Mouse (Mus musculus) heart, adult 2 months (tissue): ENCODE results near the gene Sfxn4. TPM values are rescaled to one million over a fixed set of nuclear protein-coding genes. Genes with fewer than 3 reads are reported as not detected.

Experiments
- DNase-seq, 2 experiments: peaks; one replicate each; pipeline ENCODE4 v3.0.0; 2021
- H3K27ac ChIP-seq: fragments of 200-600 bp; 2 replicates; pipeline ENCODE4 v1.8.1; 2022
- H3K27me3 ChIP-seq: fragments of 200-500 bp; 2 replicates; pipeline ENCODE4 v1.6.1; 2012; ENCODE audit warnings: mild to moderate bottlenecking, low read length, inconsistent platforms, mixed read lengths; ENCODE audit not compliant: control insufficient read depth, insufficient read depth
- H3K36me3 ChIP-seq: fragments of 200-500 bp; 2 replicates; pipeline ENCODE4 v1.6.1; 2012; ENCODE audit warnings: low read length, inconsistent platforms; ENCODE audit not compliant: control insufficient read depth, insufficient read depth
- H3K4me1 ChIP-seq: fragments of 200-500 bp; 2 replicates; pipeline ENCODE4 v1.6.1; 2011; ENCODE audit warnings: low read length; ENCODE audit not compliant: control insufficient read depth, insufficient read depth
- H3K4me3 ChIP-seq: fragments of 200-600 bp; 2 replicates; pipeline ENCODE4 v1.8.1; 2022
- H3K79me2 ChIP-seq: fragments of 200-500 bp; replicated peaks from 2 replicates; pipeline ENCODE4 v1.6.1; 2012; ENCODE audit warnings: mild to moderate bottlenecking, inconsistent platforms, low read length, moderate library complexity, mixed read lengths; ENCODE audit not compliant: control insufficient read depth, insufficient read depth
- H3K9ac ChIP-seq: fragments of 200-500 bp; 2 replicates; pipeline ENCODE4 v1.6.1; 2012; ENCODE audit warnings: low read depth, mild to moderate bottlenecking, control low read depth, inconsistent platforms, low read length, mixed read lengths
- CTCF ChIP-seq: fragments of 200-600 bp; IDR thresholded peaks from 2 replicates; pipeline ENCODE4 v1.8.1; 2022; ENCODE audit warnings: antibody characterized with exemption, mild to moderate bottlenecking, moderate library complexity
- EP300 ChIP-seq: fragments of 200-500 bp; IDR thresholded peaks from 2 replicates; pipeline ENCODE4 v1.6.1; 2011; ENCODE audit warnings: low read depth, low read length, control low read depth; ENCODE audit not compliant: insufficient read depth
- POLR2A ChIP-seq: fragments of 200-500 bp; IDR thresholded peaks from 2 replicates; pipeline ENCODE4 v1.6.1; 2011; ENCODE audit warnings: mild to moderate bottlenecking, low read depth, low read length, control low read depth; ENCODE audit not compliant: insufficient read depth
- WGBS: fragments of 180-500 bp; shearing (Covaris S2); methylation state at CpG from one replicate; pipeline ENCODE4 v1.1.7; 2018; 5-methylcytosine and 5-hydroxymethylcytosine counted together
- intact Hi-C: fragments of 180-260 bp; cut with DNase I; formaldehyde crosslinking; loops from one replicate; pipeline ENCODE4 v1.15.1; 2025
- polyA plus RNA-seq: library from polyadenylated mRNA; depleted of rRNA; stranded (reverse); fragments of >200 nt; gene quantifications from 2 replicates; pipeline ENCODE4 v1.2.3, GENCODE M21; 2012
- total RNA-seq, 2 experiments: library from RNA; stranded (reverse); gene quantifications; 2 replicates each; pipeline ENCODE4 v1.2.3; 2021

The Sfxn4 gene
- total and polyA plus RNA-seq, 3 experiments: 2.1 to 8.7 (median 6.9) TPM

DNA sequence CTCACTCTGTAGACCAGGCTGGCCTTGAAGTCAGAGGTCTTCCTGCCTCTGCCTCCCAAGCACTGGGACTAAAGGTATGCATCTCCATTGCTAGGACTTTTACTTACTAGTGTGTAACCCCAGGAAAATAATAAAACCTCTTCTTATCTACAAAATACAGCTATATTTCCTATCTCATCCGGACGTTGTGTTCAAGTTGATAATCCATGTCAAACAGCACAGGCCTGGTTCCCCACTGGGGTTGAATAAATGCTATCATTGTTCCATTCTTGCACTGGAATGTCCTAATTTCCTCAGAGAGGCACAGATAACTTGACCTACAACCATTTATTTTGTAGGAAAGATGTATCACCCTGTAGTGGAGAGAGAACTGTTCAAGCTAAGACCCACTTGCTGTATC is 26.4 kb upstream of the Sfxn4 start:
- intact Hi-C loops: loop anchor here (5.0 kb wide), 1 partner anchor 255 kb away; the partner anchor contains the start of gene Zfp950
- peak overlapping the region; percentile 93 for H3K27ac ChIP-seq

DNA sequence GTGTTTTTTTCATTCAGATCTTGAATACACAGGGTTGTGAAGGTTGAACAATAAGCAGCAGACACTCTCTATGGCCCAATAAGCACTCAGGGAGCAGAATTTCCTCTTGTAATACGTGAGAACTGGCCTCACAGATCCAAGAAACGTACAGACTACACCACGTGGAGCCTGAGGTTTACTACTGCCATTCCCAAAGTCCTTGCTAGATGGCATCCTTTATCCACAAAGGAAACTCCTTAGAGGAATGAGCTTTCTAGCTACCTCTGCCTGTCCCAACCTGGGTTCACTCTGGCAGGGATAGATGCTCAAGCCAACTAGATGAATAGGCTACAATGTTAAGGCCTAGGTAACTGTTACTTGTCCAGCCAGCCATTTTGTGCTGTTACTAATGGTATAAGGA is 21.9 kb upstream of the Sfxn4 start:
- DNase-seq: no peak
- Histone ChIP-seq H3K4me3 (no peak overlapping the region), H3K36me3 (peaks cover 4% of the 10 kb centered on the region), H3K27ac (no peak overlapping the region), H3K79me2 (no peaks in the 10 kb centered on the region), H3K9ac (no peak overlapping the region), H3K4me1 (no peaks in the 10 kb centered on the region), H3K27me3 (no peaks in the 10 kb centered on the region)
- intact Hi-C loops: loop anchor here (1.0 kb wide), 1 partner anchor 202 kb away; no protein-coding TSS in a partner anchor
- WGBS: 4% methylated on average over 3 of the region's 3 CpGs
- no peak for TF ChIP-seq POLR2A
- peak; percentile 92 for TF ChIP-seq CTCF

More for the DNA sequence above, 26.4 kb upstream of the Sfxn4 start:
- H3K27me3 ChIP-seq: no peaks in the 10 kb centered on the region
- peaks cover 1% of the 10 kb centered on the region; the same call in 1 of the 2 replicates for H3K79me2 ChIP-seq
- no peak for DNase-seq
- TF ChIP-seq CTCF (no peak), POLR2A (no peak), EP300 (no peak)
- peaks cover 18% of the 10 kb centered on the region for H3K36me3 ChIP-seq
- no peak overlapping the region for H3K4me3 ChIP-seq
- H3K9ac ChIP-seq: no peak overlapping the region
- WGBS: 38% methylated on average over 2 of the region's 2 CpGs
- peaks cover 3% of the 10 kb centered on the region for H3K4me1 ChIP-seq

DNA sequence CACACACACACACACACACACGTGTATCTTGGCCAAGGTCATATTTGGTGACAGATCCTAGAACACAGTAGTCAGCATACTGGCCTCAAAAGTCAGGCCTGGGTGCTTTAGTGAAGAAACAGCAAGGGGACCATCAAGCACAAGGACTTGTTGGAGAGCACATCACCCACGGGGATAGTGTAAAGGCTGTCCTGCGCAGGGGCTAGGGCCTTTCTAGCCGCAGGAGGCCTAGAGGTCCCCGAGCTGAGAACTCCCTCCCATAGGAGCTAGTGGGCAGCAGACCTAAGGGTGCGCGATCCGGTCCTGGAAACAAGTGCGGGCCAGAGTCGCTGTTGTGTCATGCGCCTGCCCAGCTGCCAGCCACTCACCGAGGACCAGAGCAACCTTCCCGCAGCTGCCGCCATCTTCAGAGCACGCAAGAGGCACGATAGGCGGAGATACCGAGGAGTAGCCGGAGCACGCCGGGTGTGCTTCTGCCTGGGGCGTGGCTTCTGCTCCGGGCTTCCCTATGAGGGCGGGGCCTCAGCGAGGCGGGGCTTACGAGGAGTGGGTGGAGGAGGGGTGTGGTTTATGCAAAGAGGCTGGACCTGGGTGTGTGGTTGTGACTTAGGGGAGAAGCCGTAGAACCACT is 12.9 kb upstream of the Sfxn4 start, which contains the start of gene Prdx3:
Gene Prdx3, minus strand, starts transcription at position 493 of the 631 bp plus-strand sequence.
- 0 out of 2 replicates have a peak, but pooled peaks have one; percentile 64 for TF ChIP-seq EP300
- peak; percentile 93 for TF ChIP-seq POLR2A
- TF ChIP-seq CTCF: peak; percentile 44
- Histone ChIP-seq H3K27ac (peak within 1 kb of the TSS; percentile 91), H3K9ac (peak within 1 kb of the TSS; percentile 90), H3K79me2 (no peaks in the 10 kb centered on the region), H3K4me3 (peak within 1 kb of the TSS; percentile 73), H3K36me3 (peaks cover 14% of the 10 kb centered on the region), H3K4me1 (no peaks in the 10 kb centered on the region; the same call in none of the 2 replicates), H3K27me3 (no peaks in the 10 kb centered on the region)
- intact Hi-C loops: loop anchor here (5.0 kb wide), 1 partner anchor 263 kb away; no protein-coding TSS in a partner anchor
- under 1% methylated on average over 28 of the region's 28 CpGs for WGBS
- peak; percentile 98 for DNase-seq

DNA sequence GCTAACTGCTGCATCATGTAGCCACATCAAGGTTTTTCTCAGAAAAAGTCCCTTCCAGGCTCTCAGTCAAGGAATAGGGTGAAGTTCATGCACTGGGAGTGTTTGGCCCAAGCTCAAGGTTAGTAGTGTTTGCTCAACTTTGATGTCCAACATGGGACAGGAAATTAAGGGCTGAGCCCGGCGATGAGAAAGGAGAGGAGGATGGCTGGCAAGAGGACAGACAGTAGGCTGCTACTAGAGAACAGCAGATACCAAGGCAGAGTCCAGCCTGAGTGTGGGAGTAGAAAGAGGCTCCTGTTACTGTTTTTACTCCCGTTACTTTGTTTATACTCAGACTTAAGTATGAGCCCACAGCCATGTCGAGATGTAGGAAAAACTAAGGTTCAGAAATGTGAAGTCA is 12.2 kb upstream of the Sfxn4 start:
- Histone ChIP-seq H3K36me3 (peaks cover 15% of the 10 kb centered on the region), H3K4me1 (no peaks in the 10 kb centered on the region; the same call in none of the 2 replicates), H3K27me3 (no peaks in the 10 kb centered on the region), H3K4me3 (peak overlapping the region; percentile 33; the same call in 1 of the 2 replicates), H3K27ac (peak overlapping the region; percentile 39; the same call in 1 of the 2 replicates), H3K9ac (no peak overlapping the region; the same call in 1 of the 2 replicates), H3K79me2 (no peaks in the 10 kb centered on the region)
- WGBS: 9% methylated on average over 4 of the region's 4 CpGs
- TF ChIP-seq POLR2A: no peak
- TF ChIP-seq EP300: no peak
- peak in 1 of 2 experiments; percentile 14 for DNase-seq
- intact Hi-C loops: loop anchor here (5.0 kb wide), 1 partner anchor 264 kb away; no protein-coding TSS in a partner anchor

DNA sequence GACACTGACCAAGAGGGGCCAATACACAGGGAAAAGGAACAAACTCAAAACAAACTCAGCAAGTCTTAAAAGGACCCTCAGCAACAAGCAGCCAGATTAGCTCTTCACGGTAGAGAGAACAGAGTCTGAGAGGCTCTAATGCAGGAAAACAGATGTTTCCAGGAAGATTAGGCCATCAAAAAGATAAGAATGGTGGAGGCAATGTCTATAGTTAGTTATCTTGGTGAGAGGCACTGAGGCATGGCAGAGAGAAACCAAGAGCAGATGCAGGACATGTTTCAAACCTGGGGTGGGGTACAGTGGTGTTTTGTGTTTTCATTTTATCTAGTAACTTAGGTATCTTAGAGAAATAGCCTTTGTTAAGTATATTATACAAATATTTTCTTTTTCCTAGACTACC is 11.0 kb upstream of the Sfxn4 start:
- H3K9ac ChIP-seq: no peak overlapping the region
- no peak for DNase-seq
- H3K4me1 ChIP-seq: no peaks in the 10 kb centered on the region; the same call in none of the 2 replicates
- H3K27ac ChIP-seq: no peak overlapping the region
- intact Hi-C loops: loop anchor here (5.0 kb wide), 1 partner anchor 265 kb away; no protein-coding TSS in a partner anchor
- H3K79me2 ChIP-seq: no peaks in the 10 kb centered on the region
- 11% methylated on average over 1 of the region's 1 CpGs for WGBS
- no peak overlapping the region for H3K4me3 ChIP-seq
- peaks cover 15% of the 10 kb centered on the region for H3K36me3 ChIP-seq
- TF ChIP-seq POLR2A (no peak), CTCF (no peak), EP300 (no peak)
- no peaks in the 10 kb centered on the region for H3K27me3 ChIP-seq

DNA sequence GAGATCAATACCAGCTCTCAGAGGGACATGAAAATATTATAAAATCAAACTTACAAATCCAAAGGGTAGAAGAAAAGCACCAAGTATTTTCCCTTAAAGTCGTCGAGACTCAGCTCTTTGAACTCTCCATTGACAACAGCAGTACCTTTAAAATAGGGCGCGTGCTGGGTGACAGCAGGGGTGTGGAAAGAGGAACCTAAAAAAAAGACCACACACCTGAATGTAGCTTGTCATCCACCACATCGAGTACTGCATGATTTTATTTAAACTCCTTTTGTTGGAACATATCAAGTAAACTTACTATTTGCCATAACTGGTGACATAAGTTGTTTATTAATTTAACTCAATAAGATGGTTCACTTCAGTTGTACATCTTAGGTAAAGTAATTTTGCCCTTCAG is 10.1 kb upstream of the Sfxn4 start:
- Histone ChIP-seq H3K36me3 (peaks cover 15% of the 10 kb centered on the region), H3K27ac (no peak overlapping the region)
- WGBS: 90% methylated on average over 5 of the region's 5 CpGs

More for the DNA sequence above, 10.1 kb upstream of the Sfxn4 start:
- no peak for TF ChIP-seq CTCF
- no peak for TF ChIP-seq EP300
- no peak for TF ChIP-seq POLR2A
- Histone ChIP-seq H3K4me1 (no peaks in the 10 kb centered on the region; the same call in none of the 2 replicates), H3K4me3 (no peak overlapping the region), H3K79me2 (no peaks in the 10 kb centered on the region), H3K27me3 (no peaks in the 10 kb centered on the region), H3K9ac (no peak overlapping the region)
- DNase-seq: no peak
- intact Hi-C loops: loop anchor here (5.0 kb wide), 1 partner anchor 266 kb away; no protein-coding TSS in a partner anchor
